Mouse (Mus musculus): ENCODE results near the gene Yae1d1.
A peak's percentile ranks its signal among the peaks of the same experiment; 100 is the strongest.
"Not testable (repeated sequence)": the region's sequence is repeated elsewhere in the genome, so short reads cannot be mapped to it uniquely, and the experiment has no call there.

Gene Yae1d1

DNA sequence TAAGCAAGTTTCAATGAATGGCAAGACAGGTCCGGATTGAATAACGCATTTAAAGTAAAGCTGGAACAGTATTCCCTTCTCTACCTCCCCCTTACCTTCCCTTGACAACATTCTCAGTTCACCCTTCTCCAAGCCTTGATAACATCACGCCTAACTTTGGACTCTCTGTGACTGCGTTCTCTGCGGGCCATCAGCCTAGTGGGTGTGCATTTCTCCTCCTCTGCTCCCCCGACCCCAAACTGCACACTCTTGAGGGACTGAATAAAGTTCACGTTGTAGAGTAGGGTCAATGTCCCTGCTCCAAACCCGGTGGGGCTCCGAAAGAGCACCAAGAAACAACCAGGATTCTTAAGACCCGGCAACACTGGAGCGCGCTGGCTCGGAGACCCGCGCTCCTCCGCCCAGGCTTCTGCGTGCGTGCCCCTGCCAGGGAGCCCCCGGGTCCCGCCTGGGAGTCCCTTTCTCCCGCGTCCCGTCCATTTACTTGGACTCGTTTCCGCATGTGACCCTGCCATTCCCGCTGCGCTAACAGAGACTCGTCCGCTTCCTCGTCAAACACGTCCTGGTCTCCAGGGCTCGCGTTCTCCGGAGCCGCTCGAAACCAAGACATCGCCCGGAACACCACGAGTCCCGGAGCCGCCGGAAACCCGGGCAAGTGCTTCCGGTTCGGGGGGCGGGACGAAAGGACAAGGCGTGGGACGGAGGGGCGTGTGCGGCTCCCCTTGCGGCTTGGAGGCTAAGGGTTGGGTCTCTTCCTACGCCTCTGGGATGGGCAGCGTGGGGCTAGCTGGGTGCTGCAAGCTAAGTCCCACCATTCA lies at the start of gene Yae1d1:
Gene Yae1d1, minus strand, starts transcription at position 653 of the 818 bp plus-strand sequence.
- DNase-seq: peak; percentile 85

DNA sequence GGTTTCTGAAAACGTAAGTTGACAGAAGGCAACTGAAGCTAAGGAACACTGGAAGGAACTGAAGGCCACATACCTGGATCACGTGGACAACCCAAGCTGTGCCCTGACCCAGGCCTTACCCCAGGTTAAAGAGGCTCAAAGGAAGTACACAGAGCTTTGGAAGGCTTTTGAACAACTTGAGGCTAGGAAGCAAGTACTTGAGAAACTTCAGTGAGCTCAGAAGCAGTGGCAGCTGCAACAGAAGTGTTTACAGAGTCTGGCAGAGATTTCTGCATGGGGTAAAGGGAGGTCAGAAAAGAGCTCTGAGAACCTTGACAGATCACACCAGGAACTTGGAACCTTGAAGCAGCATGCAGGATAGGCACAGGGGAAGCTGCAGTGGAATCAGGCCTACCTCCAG lies 45.7 kb upstream of the Yae1d1 start:
- DNase-seq: no peak

DNA sequence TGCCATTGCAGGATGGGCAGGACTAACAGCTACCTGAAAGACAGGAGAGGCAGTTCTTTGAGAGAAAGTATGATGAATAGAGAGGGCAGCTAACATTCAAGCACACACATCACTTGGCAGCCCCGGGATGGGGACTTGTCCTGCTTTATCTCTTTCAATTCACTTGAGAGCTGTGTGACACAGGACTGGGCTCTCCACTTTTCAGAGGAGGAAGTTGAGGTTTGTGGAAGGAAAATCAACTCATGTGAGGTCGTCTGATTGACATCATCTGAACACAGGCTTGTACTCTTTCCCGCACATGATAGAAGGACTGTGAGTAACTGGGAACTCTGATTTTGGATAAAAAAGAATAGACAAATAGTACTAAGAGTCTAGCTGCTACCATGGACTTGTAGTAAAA lies 23.5 kb upstream of the Yae1d1 start:
- no peak for DNase-seq

GRCm38 (mm10) chr13:18013205-18013604 lies 20.1 kb upstream of the Yae1d1 start:
- no peak for DNase-seq

- DNase-seq: no peak
Observed at GRCm38 (mm10) chr13:18011055-18011454, 17.9 kb upstream of the Yae1d1 start.

GRCm38 (mm10) chr13:17993515-17993847 lies 332 bp upstream of the Yae1d1 start:
- no peak for DNase-seq

DNA sequence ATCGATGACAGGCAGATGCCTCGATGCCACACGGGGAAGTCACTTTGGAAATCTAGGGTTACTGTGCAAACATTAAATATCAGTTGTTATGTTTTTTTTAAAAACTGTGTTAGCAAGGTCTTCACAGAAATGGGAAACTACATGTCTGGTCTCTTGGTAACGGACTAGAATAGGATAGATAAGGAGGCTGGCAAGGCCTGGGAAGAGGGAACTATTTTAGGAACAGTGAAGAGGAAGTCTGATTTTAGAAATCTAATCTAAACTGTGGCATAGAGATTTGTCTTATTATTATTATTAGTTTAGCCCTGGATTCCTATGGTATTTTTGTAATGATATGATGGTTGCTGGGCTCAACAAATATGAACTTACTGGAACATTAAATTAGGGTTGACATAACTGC lies 1.1 kb downstream of the Yae1d1 start:
- DNase-seq: no peak

DNA sequence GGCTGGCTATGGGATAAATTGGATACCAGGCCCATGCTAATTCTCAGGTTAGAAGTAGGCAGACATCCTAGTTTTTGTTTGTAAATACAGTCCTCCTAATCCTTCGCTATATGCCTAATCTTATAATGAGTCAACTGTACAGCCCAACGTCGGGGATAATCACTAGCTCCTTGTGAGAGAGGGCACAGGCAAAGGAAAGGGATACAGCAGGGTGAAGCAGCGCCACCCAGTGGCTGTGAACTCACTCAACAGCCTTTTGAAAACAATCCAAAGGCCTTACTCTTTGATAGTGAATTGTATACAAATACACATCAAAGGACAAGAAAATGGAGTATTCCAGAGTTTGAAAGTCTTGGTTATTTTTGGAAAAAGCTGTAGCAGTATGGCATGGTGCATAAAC lies 10.0 kb downstream of the Yae1d1 start:
- peak; percentile 8 for DNase-seq

- no peak for DNase-seq
Observed at GRCm38 (mm10) chr13:17982634-17983033, 10.5 kb downstream of the Yae1d1 start.

- DNase-seq: no peak
Observed at GRCm38 (mm10) chr13:17976854-17977739, 16.1 kb downstream of the Yae1d1 start.

DNA sequence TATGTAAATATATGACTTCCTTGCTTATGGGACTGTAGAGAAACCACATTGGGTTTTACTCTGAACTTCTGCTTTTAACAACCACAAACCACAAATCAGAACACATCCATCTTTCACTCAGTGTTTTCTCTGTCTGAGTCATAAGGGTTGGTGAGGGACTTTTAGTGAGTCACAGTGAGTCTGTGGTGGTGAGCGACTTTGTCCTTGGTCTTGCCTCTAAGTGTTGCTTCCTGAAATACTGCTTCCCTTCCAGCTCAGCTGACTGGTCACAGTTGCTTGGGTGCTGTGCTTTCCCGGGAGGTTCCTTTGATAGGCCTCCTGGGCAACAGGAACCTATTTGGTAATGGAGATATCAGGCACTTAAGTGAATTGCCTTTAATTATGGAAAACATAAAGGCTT lies 17.3 kb downstream of the Yae1d1 start:
- no peak for DNase-seq

GRCm38 (mm10) chr13:17975457-17975856 lies 17.7 kb downstream of the Yae1d1 start:
- DNase-seq: no peak

- no peak for DNase-seq
Observed at GRCm38 (mm10) chr13:17974734-17975133, 18.4 kb downstream of the Yae1d1 start.

DNA sequence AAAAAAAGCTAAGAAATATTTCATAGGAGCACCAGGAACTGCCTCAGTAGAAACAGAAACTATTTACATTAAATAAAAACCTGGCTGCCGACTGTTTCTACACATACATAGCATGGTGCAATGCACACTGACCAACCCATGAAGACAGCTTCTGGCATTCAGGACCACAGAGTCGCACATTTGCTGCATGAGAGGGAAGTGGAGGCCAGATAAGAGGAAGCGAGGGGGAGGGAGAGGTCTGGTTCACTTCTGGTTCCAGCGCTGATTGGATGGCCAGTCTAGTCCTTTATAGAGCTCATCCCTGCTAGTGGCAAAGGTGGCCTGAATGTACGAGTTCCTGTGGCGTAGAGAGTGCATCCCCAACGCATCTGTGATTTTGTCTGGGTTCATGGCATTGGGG lies 32.5 kb downstream of the Yae1d1 start:
- DNase-seq: no peak

GRCm38 (mm10) chr13:17954282-17954681 lies 38.9 kb downstream of the Yae1d1 start:
- no peak for DNase-seq

DNA sequence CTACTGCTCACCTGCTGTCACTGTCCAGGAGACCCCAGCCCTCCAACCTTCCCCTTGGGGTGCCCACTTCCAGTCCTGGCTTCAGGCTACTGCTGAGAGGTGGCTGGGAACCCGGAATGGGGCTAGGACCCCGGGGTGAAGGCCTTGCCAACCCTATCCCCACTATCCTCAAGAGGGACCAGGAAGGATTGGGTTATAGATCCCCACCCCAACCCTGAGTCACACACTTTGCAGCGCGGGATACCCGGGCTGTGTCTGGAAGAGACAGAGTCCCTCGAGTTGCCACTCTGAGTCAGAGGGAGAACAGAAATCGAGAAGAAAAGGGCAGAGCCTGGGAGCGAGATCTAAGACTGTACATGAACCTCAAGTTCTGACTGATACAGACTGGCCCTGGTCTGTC lies 42.6 kb downstream of the Yae1d1 start:
- not testable (repeated sequence) for DNase-seq

- DNase-seq: no peak
Observed at GRCm38 (mm10) chr13:17949555-17949954, 43.6 kb downstream of the Yae1d1 start.

- DNase-seq: peak; percentile 92
Observed at GRCm38 (mm10) chr13:17944078-17944917, 48.9 kb downstream of the Yae1d1 start, which contains the start of gene Rala. TSS of gene Rala (minus strand) at chr13:17944239.

- DNase-seq: no peak
Observed at GRCm38 (mm10) chr13:17943306-17944077, 49.7 kb downstream of the Yae1d1 start.

DNA sequence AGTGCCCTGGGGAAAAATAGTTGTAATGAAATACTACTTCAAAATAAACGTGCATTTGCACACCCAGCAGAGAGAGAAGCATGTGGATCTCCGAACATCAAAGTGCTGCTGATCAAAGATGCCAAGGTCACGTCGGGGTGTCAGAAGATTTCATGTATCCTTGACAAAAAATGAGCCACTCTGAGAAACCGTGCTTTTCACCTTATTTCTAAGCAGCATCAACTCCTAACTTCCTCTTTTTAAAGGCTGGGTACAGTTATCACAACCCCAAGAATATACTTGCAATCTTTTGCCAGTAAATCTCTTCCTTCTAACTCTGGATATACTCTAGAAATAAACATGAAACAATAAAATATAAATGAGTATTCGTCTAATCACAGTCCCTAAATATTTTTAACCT lies 50.8 kb downstream of the Yae1d1 start:
- no peak for DNase-seq
